Mouse (Mus musculus) heart, embryonic 12.5 days (tissue): ENCODE results near the gene Pakap. TPM values are rescaled to one million over a fixed set of nuclear protein-coding genes. Genes with fewer than 3 reads are reported as not detected.

ENCODE experiments used
- ATAC-seq: fragments of 200-750 bp; cut with Nextera tagmentation; 2 replicates; pipeline ENCODE4 v1.8.0; 2017; ENCODE audit warnings: moderate TSS enrichment, moderate library complexity; ENCODE audit not compliant: insufficient number of reproducible peaks, low FRiP score
- H3K27ac ChIP-seq: fragments of 300-500 bp; sonication (generic); 2 replicates; pipeline ENCODE4 v1.5.1; 2016; ENCODE audit warnings: mild to moderate bottlenecking, moderate library complexity; ENCODE audit not compliant: poor library complexity, severe bottlenecking
- H3K27me3 ChIP-seq: fragments of 300-500 bp; sonication (generic); replicated peaks from 2 replicates; pipeline ENCODE4 v1.6.1; 2016; ENCODE audit warnings: mild to moderate bottlenecking, moderate library complexity
- H3K36me3 ChIP-seq: fragments of 300-500 bp; sonication (generic); 2 replicates; pipeline ENCODE4 v1.6.1; 2016; ENCODE audit warnings: mild to moderate bottlenecking, moderate library complexity
- H3K4me1 ChIP-seq: fragments of 300-500 bp; sonication (generic); replicated peaks from 2 replicates; pipeline ENCODE4 v1.6.1; 2016; ENCODE audit warnings: mild to moderate bottlenecking
- H3K4me2 ChIP-seq: fragments of 300-500 bp; sonication (generic); 2 replicates; pipeline ENCODE4 v1.6.1; 2016; ENCODE audit warnings: mild to moderate bottlenecking, moderate library complexity
- H3K4me3 ChIP-seq: fragments of 300-500 bp; sonication (generic); 2 replicates; pipeline ENCODE4 v1.5.1; 2016; ENCODE audit warnings: mild to moderate bottlenecking
- H3K9ac ChIP-seq: fragments of 300-500 bp; sonication (generic); 2 replicates; pipeline ENCODE4 v1.6.1; 2016; ENCODE audit warnings: mild to moderate bottlenecking, moderate library complexity
- H3K9me3 ChIP-seq: fragments of 300-500 bp; sonication (generic); replicated peaks from 2 replicates; pipeline ENCODE4 v1.6.1; 2016; ENCODE audit warnings: mild to moderate bottlenecking, moderate library complexity
- WGBS: fragments of 180-500 bp; shearing (Covaris S2); methylation state at CpG from one replicate; pipeline ENCODE4 v1.1.7; 2016; 5-methylcytosine and 5-hydroxymethylcytosine counted together
- polyA plus RNA-seq: library from polyadenylated mRNA; unstranded; fragments of >200 nt; fragmentation: Nextera tagmentation; extraction: Ambion mirVana; gene quantifications from 2 replicates; pipeline ENCODE4 v1.2.1, GENCODE M21; 2016

Gene Pakap
- polyA plus RNA-seq, 1 experiment from 2014 or later = 74.5 TPM

GRCm38 (mm10) chr4:57892001-57892586, 324.1 kb downstream of the Pakap start:
- ATAC-seq = no peak
- WGBS = 88% methylated on average over 10 of the region's 10 CpGs

GRCm38 (mm10) chr4:57895140-57895539, 327.2 kb downstream of the Pakap start:
- Histone ChIP-seq H3K4me3 (no peak overlapping the region), H3K9me3 (no peaks in the 10 kb centered on the region), H3K27me3 (no peaks in the 10 kb centered on the region), H3K9ac (no peak overlapping the region), H3K27ac (peak overlapping the region; percentile 17; the same call in 1 of the 2 replicates), H3K4me2 (no peak overlapping the region), H3K4me1 (peaks cover 6% of the 10 kb centered on the region; the same call in 1 of the 2 replicates), H3K36me3 (peaks cover 42% of the 10 kb centered on the region)
- WGBS = 45% methylated on average over 5 of the region's 5 CpGs
- no peak for ATAC-seq

More at GRCm38 (mm10) chr4:57892001-57892586, 324.1 kb downstream of the Pakap start:
- no peak overlapping the region for H3K9ac ChIP-seq
- H3K36me3 ChIP-seq = peaks cover 31% of the 10 kb centered on the region
- H3K9me3 ChIP-seq = no peaks in the 10 kb centered on the region
- no peak overlapping the region for H3K27ac ChIP-seq
- H3K27me3 ChIP-seq = no peaks in the 10 kb centered on the region
- H3K4me3 ChIP-seq = no peak overlapping the region
- no peak overlapping the region for H3K4me2 ChIP-seq
- H3K4me1 ChIP-seq = peaks cover 9% of the 10 kb centered on the region

GRCm38 (mm10) chr4:57895902-57896301, 327.9 kb downstream of the Pakap start:
- no peak overlapping the region for H3K4me2 ChIP-seq
- no peak for ATAC-seq
- H3K36me3 ChIP-seq = peaks cover 42% of the 10 kb centered on the region
- 52% methylated on average over 6 of the region's 6 CpGs for WGBS
- peaks cover 6% of the 10 kb centered on the region; the same call in 1 of the 2 replicates for H3K4me1 ChIP-seq
- no peak overlapping the region for H3K27ac ChIP-seq
- H3K9me3 ChIP-seq = no peaks in the 10 kb centered on the region
- no peak overlapping the region for H3K9ac ChIP-seq
- H3K4me3 ChIP-seq = no peak overlapping the region
- H3K27me3 ChIP-seq = no peaks in the 10 kb centered on the region

- Histone ChIP-seq H3K4me1 (peaks cover 6% of the 10 kb centered on the region; the same call in 1 of the 2 replicates), H3K4me3 (no peak overlapping the region), H3K27me3 (no peaks in the 10 kb centered on the region), H3K27ac (no peak overlapping the region), H3K4me2 (no peak overlapping the region), H3K36me3 (peaks cover 42% of the 10 kb centered on the region), H3K9me3 (no peaks in the 10 kb centered on the region), H3K9ac (no peak overlapping the region)
- WGBS = 88% methylated on average over 3 of the region's 3 CpGs
- ATAC-seq = no peak
Observed at GRCm38 (mm10) chr4:57896631-57897030, 328.7 kb downstream of the Pakap start.

- Histone ChIP-seq H3K27me3 (no peaks in the 10 kb centered on the region), H3K9ac (no peak overlapping the region), H3K9me3 (no peaks in the 10 kb centered on the region), H3K36me3 (peaks cover 17% of the 10 kb centered on the region), H3K4me3 (no peak overlapping the region), H3K4me1 (peaks cover 9% of the 10 kb centered on the region), H3K4me2 (no peak overlapping the region), H3K27ac (no peak overlapping the region)
- 9% methylated on average over 4 of the region's 4 CpGs for WGBS
- no peak for ATAC-seq
Observed at GRCm38 (mm10) chr4:57901210-57901609, 333.2 kb downstream of the Pakap start.

- 78% methylated on average over 5 of the region's 5 CpGs for WGBS
- Histone ChIP-seq H3K4me2 (no peak overlapping the region), H3K9me3 (no peaks in the 10 kb centered on the region), H3K4me1 (peaks cover 9% of the 10 kb centered on the region), H3K4me3 (no peak overlapping the region), H3K27ac (no peak overlapping the region), H3K27me3 (0 out of 2 replicates have a peak, but pooled peaks cover 3% of the 10 kb centered on the region), H3K9ac (no peak overlapping the region), H3K36me3 (peaks cover 10% of the 10 kb centered on the region)
- ATAC-seq = no peak
Observed at GRCm38 (mm10) chr4:57902619-57903018, 334.6 kb downstream of the Pakap start.

- WGBS = 6% methylated on average over 5 of the region's 5 CpGs
- Histone ChIP-seq H3K27me3 (0 out of 2 replicates have a peak, but pooled peaks cover 3% of the 10 kb centered on the region), H3K4me2 (no peak overlapping the region), H3K27ac (no peak overlapping the region), H3K4me3 (no peak overlapping the region), H3K4me1 (peaks cover 9% of the 10 kb centered on the region), H3K36me3 (no peaks in the 10 kb centered on the region), H3K9ac (no peak overlapping the region), H3K9me3 (no peaks in the 10 kb centered on the region)
- no peak for ATAC-seq
Observed at GRCm38 (mm10) chr4:57904211-57904610, 336.2 kb downstream of the Pakap start.

GRCm38 (mm10) chr4:57904638-57905037, 336.7 kb downstream of the Pakap start:
- Histone ChIP-seq H3K36me3 (no peaks in the 10 kb centered on the region), H3K9me3 (no peaks in the 10 kb centered on the region), H3K4me1 (peaks cover 9% of the 10 kb centered on the region), H3K4me3 (no peak overlapping the region), H3K9ac (no peak overlapping the region), H3K4me2 (no peak overlapping the region), H3K27me3 (0 out of 2 replicates have a peak, but pooled peaks cover 3% of the 10 kb centered on the region), H3K27ac (no peak overlapping the region)
- 33% methylated on average over 9 of the region's 9 CpGs for WGBS
- no peak for ATAC-seq

GRCm38 (mm10) chr4:57906708-57907107, 338.7 kb downstream of the Pakap start:
- no peak overlapping the region for H3K4me2 ChIP-seq
- H3K9me3 ChIP-seq = no peaks in the 10 kb centered on the region
- H3K27me3 ChIP-seq = 0 out of 2 replicates have a peak, but pooled peaks cover 3% of the 10 kb centered on the region
- H3K27ac ChIP-seq = no peak overlapping the region
- no peak overlapping the region for H3K9ac ChIP-seq
- peaks cover 9% of the 10 kb centered on the region for H3K4me1 ChIP-seq
- no peak overlapping the region for H3K4me3 ChIP-seq
- WGBS = 52% methylated on average over 2 of the region's 2 CpGs
- ATAC-seq = no peak
- H3K36me3 ChIP-seq = no peaks in the 10 kb centered on the region

GRCm38 (mm10) chr4:57908860-57909259, 340.9 kb downstream of the Pakap start:
- ATAC-seq = no peak
- WGBS = 55% methylated on average over 6 of the region's 6 CpGs
- H3K9ac ChIP-seq = no peak overlapping the region
- H3K4me2 ChIP-seq = no peak overlapping the region
- H3K36me3 ChIP-seq = no peaks in the 10 kb centered on the region
- 0 out of 2 replicates have a peak, but pooled peaks cover 4% of the 10 kb centered on the region for H3K9me3 ChIP-seq
- peaks cover 8% of the 10 kb centered on the region for H3K4me1 ChIP-seq
- no peak overlapping the region for H3K4me3 ChIP-seq
- H3K27ac ChIP-seq = no peak overlapping the region
- 0 out of 2 replicates have a peak, but pooled peaks cover 3% of the 10 kb centered on the region for H3K27me3 ChIP-seq

GRCm38 (mm10) chr4:57913021-57913420, 345.0 kb downstream of the Pakap start:
- H3K4me1 ChIP-seq = peaks cover 17% of the 10 kb centered on the region
- peaks cover 14% of the 10 kb centered on the region; the same call in 1 of the 2 replicates for H3K27me3 ChIP-seq
- H3K4me3 ChIP-seq = no peak overlapping the region
- no peaks in the 10 kb centered on the region for H3K36me3 ChIP-seq
- H3K27ac ChIP-seq = no peak overlapping the region
- ATAC-seq = no peak
- H3K9me3 ChIP-seq = 0 out of 2 replicates have a peak, but pooled peaks cover 4% of the 10 kb centered on the region
- no peak overlapping the region for H3K4me2 ChIP-seq
- H3K9ac ChIP-seq = no peak overlapping the region
